Mouse (Mus musculus) liver, adult 2 months (tissue): Measurements from ENCODE around the gene Ganab.

ENCODE experiments used
- CTCF ChIP-seq: fragments of 200-500 bp; IDR thresholded peaks from 2 replicates; pipeline ENCODE4 v1.5.1; 2011; ENCODE audit warnings: low read depth, low read length, control low read depth
- POLR2A ChIP-seq: fragments of 200-500 bp; IDR thresholded peaks from 2 replicates; pipeline ENCODE4 v1.6.1; 2011; ENCODE audit warnings: low read length, control low read depth; ENCODE audit not compliant: insufficient read depth; ENCODE audit errors: extremely low read depth

GRCm38 (mm10) chr19:8898576-8898975 is 705 bp downstream of the Ganab start:
- TF ChIP-seq POLR2A: 0 out of 2 replicates have a peak, but pooled peaks have one; percentile 9
- TF ChIP-seq CTCF: no peak
